Mouse (Mus musculus): ENCODE results near the gene Tiam2.

Tiam2 gene

DNA sequence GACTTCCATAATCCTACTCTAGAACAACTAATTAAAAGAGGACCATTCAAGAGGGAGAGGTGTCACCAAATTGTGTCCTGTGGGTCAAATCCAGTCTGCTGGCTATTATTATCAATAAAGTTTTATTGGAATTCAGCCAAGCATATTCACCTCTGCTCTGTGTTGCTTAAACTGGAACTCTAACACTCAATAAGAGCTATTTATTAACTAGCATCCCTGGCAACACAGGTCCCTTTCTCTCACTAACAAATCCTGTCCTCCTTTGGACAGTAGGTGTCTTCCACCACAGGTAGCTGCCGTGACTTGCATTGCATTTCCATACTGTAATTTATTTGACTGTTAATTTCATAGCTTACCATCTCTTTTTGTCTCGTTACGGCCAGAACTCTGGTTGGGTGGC, 169.7 kb downstream of the Tiam2 start:
- no peak for DNase-seq (ENCODE audit: low read depth, low spot score)

DNA sequence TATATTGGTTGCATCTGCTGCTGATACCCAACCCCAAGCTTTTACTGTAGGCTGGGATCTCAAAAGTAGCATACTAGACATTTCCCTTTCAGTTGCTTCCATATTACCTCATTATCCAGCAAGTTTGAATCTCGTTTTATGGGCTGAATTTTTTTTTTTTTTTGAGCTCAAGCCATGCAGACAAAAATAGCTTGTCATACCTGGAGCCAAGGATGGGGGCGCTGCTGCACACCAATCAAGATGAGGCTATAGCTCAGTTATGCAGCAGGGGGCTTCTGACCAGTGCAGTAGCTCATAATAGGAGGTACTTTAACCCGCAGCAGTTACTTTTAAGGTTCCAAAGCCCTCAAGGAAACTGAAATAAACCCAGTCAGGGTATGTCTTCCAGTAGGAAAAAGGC, 171.7 kb downstream of the Tiam2 start:
- DNase-seq (ENCODE audit: low read depth, low spot score): peak; percentile 65

DNA sequence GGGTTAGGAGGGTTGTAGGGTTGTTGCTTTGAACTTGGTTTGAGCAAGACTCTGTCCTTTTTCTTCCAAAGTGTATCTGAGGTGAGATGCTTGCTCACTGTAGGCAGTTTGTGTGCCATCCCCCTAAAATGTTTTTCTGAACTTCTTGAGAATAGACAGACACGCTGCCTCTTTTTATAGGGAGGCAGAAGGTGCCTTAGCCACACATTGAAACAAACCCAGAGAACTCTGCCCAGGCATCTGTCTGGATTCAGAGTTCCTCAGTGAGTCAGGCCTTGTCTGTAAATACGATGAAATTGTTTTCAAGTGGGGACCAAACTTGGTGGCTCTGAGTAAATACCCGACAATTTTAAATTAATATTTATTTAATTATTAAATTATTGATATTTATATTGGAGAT, 172.2 kb downstream of the Tiam2 start:
- DNase-seq (ENCODE audit: low read depth, low spot score): no peak

DNA sequence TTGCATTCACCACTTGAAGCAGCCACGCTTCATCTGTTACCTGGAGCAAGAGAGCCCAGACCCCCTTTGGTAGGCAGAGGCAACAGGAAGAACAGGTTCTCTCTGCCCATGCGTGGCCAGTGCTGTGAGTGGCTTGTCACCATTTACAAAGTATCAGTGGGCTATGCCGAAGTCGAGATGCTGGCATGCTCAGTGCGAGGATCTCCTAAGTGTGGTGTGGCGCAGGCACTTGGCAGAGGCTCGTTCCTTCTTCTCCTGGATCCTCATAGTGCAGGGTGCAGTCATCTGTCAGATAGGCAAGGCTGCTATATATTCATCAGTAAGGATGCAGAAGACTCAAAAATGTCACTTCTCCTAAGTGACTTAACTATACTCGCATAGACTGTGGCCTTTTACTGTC, 173.1 kb downstream of the Tiam2 start:
- no peak for DNase-seq (ENCODE audit: low read depth, low spot score)

DNA sequence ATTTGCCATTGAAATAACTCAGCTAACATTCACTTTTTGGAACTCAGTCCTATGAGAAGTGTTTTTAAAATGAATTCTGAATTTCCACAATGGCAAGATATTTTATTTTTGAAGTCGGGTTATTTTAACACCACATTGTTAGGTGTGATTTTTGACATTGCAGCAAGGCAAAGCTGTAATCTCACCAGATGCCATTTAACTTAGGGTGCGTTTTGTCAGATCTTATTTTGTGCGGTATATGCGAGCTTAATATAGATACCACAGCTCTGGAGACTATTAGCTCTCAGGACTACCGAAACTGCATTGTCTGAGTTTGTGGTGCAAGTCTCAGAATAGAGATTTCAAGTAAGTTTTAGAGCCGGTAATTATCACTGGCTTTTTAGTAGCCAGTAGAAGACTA, 173.7 kb downstream of the Tiam2 start:
- DNase-seq (ENCODE audit: low read depth, low spot score): no peak

DNA sequence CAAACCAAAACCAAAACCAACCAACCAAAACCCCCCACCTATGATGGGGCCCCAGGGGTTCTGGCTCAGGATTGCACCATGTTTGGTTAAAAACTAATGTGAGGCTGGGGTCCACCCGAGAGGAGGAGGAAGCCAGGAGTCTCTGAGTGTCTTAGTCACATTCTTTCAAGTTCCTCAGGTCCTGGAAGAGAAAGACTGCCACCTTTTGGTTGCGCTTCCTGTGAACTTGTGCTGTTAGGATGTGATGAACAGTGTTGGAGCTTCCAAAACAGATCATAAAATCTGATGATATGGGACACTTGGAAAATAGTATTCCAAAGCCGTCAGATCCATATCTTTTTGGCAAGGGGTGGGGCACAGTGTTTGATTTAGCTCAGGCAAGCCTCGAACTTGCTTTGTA, 174.6 kb downstream of the Tiam2 start:
- peak; percentile 42 for DNase-seq (ENCODE audit: low read depth, low spot score)

DNA sequence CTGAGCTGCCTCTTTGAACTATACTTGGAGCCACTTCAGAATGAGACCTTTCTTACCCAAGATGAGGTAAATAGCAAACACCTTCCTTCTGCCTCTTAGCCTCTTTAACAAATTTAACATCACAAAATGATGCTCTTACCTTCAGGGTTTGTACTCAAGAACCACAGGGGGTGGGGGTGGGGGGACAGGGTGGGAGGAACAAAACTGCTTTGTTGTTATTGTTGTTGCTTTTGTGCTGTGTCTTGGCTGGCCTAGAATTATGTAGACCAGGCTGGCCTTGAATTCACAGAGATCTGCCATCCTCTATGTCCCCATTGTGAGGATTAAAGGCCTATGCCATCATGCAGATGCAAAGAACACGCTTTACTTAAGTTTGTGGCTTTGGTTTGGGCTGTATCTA, 179.3 kb downstream of the Tiam2 start:
- DNase-seq (ENCODE audit: low read depth, low spot score): no peak

DNA sequence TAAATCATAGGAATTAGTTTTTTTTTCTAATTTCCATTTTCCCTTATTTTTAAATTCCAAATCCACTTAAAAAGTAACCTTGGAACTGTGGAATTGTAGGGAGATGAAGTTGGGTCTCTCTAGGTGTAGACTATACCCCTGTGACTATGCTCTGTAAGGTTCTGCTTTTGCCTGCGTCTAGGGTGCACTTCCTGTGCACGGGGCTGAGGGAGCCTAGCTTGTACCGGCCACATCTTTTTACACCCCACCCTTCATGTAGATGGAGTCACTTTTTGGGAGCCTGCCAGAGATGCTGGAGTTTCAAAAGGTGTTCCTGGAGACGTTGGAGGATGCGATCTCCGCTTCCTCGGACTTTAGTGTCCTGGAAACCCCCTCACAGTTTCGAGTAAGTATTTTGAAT, 180.1 kb downstream of the Tiam2 start:
- no peak for DNase-seq (ENCODE audit: low read depth, low spot score)

DNA sequence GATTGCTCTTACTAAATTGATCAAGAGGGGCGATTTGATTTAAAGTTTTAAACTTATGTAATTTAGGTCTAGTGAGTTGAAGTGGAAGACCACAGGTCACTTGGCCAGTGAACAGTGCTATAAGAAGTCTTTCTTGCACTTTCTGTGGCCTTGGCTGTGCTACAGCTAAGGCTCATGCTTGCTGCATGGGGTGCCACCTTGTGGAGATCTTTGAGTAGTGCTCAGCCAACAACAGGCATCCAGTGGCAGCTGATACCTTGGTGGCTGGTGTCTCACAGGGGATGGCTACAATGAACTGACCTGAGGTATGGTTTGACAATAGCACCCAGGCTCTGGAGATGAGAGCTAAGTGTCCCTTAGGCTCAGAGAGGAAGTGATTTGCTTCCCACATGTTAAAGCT, 183.5 kb downstream of the Tiam2 start:
- peak; percentile 81 for DNase-seq (ENCODE audit: low read depth, low spot score)

DNA sequence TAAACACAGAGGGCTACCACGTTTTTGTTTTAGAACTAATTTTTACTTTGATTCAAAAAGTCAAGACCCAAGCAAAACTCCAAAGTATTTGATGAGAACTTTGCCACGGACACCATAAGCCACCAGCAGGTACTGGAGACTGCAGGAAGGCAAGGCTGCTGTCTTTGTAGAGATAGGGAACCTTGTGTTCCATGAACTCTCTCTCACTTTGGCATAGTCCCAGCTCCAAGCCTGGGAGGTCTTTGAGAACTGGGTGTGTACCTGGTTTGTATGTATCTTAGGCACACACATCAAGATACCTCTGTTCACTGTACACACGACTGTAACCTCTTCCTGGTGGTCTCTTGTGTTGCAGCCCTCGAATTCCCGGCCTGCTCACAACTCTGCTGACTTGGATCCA, 187.9 kb downstream of the Tiam2 start:
- no peak for DNase-seq (ENCODE audit: low read depth, low spot score)

DNA sequence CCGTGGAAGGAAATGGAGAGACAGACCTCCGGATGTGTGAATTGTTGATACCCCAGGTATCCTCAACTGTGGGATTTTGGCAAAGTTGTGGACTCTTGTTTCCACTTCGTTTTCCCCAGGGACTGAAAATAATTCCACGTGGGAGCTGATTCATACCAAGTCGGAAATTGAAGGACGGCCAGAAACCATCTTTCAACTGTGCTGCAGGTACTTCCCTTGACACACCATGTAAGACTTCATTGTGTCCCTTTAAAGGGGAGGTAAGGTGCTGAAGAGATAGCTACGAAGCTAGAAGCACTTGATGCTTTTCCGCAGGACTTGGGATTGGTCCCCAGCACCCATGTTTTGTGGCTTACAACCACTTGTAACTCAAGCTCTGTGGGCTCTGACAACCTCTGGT, 189.5 kb downstream of the Tiam2 start:
- no peak for DNase-seq (ENCODE audit: low read depth, low spot score)

DNA sequence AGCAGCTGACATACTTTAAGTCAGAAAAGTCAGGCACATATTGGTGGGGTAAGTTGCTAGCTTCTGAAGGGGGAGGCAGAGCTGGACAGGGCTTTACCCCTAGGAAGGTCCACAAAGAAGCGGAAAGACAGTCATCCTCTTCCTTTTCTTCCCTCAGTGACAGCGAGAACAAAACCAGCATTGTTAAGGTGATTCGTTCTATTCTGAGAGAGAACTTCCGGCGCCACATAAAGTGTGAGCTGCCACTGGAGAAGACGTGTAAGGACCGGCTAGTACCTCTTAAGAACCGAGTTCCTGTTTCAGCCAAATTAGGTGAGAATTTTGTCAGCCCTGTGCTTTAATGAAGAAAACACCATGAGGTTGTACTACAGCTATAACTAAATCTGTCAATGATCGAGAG, 190.0 kb downstream of the Tiam2 start:
- DNase-seq (ENCODE audit: low read depth, low spot score): no peak

DNA sequence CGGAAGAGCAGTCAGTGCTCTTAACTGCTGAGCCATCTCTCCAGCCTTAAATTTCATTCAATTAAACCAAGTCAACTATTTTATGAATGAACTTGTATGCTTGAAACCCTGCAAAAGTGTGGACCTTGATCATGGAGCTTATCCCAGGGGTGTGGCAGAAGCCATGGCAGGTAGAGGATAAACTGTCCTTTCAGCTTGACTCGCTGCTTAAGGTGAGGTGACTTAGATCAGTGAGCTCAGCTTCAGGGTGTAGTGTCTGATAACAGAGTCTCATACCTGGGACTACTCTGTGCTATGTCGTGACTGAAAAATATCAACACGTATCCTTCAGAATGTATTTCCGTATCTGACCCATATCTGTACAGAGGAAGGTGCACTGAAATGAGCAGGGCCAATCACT, 194.0 kb downstream of the Tiam2 start:
- no peak for DNase-seq (ENCODE audit: low read depth, low spot score)

DNA sequence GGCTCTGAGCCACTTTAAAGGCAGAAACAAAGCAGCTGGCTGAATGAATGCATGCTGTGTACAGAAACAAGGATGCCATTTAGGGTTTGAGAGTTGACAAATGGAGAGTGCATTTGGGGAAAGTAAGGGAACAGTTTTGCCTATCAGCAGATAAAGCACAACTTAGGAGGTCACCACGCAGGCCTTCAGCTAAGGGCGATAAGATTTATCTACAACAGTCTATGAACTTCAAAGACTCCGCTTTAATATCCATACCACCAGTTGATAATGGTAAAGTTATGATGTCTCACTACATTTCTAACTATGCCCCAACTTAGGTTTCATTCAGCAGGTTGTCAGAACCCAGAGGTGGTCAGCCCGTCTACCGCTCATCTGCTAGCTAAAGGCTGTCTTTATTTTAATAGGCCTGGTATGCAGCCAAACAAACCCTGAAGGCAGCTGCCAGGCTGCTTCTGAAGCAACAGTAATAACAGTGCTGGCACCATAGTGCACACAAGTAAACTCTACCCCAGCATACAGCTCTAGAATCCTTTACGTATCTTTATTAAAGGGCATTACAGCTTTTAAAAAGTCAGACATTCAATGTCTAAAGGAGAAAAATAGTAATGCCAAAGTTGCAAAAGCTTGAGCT, 201.6 kb downstream of the Tiam2 start:
- no peak for DNase-seq (ENCODE audit: low read depth, low spot score)

DNA sequence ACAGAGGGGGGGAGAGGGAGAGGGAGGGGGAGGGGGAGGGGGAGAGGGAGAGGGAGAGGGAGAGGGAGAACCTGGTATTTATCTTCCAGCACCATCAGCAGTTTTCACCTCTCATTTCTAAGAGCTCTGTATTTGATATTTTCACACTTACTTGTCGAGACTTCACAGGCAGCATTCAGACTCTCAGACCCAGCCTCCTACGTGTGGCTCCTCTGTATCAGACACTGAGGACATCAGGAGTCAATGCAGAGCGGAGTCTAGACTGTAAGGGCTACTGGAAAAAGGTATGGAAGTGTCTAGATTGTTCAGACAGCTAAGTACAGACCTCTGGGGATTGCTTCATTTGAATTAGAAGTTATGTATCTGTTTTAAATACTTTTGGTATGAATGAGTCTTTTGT, 203.2 kb downstream of the Tiam2 start:
- DNase-seq (ENCODE audit: low read depth, low spot score): no peak

DNA sequence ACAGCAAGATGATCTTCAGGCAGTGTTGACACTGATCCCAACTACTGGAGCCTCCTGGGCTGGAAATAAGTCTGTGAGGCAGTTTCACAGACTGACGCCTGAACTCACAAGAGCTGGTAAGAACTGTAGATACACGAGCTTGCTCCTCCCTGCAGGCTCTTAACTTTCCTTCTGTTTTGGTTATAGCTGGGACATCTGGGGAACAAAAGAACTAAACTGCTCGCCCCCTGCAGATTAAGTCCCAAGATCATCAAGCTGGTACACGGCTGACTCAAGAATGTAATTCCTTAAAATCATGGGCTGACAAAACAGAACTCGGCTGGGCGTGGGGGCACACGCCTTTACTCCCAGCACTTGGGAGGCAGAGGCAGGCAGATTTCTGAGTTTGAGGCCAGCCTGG, 204.2 kb downstream of the Tiam2 start:
- DNase-seq (ENCODE audit: low read depth, low spot score): no peak

DNA sequence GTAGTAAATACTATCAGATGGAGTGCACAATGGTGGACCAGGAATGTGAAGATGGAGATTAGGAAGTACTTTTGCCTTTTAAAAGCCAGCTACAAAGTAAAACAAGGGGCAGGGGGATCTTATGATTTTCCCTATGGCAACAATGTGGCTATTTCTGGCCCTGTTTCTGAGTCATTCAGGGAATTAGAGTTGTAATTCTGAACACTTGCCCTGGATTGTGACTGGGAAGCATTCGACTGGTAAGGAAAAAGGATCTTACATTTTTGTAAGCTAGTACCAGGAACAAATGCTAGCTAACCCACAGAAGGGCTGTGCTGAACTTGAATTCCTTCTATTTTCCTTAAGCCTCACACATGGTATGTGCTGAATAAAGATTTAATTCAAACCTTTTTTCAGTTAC, 205.3 kb downstream of the Tiam2 start:
- peak; percentile 12 for DNase-seq (ENCODE audit: low read depth, low spot score)

DNA sequence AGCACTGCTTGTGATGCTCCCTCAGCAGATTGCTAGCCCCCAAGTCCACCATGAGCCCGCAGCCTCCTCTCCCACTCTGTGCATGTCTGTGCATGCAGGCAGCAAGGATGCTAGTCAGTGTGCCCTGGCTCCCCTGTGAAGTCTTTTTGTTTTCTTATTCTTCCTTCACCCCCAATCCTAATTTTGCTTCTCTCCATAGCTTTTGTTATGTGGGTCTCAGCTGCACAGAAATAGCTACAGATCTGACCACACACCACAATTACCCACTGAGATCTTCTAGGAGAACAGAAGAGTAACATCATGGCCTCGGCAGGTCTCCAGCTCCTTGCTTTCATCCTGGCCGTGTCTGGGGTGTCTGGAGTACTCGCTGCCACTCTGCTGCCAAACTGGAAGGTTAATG, 205.9 kb downstream of the Tiam2 start, which contains the start of gene Cldn20:
Cldn20 (plus strand) TSS at position 301 of the 400 bp plus-strand sequence.
- DNase-seq (ENCODE audit: low read depth, low spot score): no peak

DNA sequence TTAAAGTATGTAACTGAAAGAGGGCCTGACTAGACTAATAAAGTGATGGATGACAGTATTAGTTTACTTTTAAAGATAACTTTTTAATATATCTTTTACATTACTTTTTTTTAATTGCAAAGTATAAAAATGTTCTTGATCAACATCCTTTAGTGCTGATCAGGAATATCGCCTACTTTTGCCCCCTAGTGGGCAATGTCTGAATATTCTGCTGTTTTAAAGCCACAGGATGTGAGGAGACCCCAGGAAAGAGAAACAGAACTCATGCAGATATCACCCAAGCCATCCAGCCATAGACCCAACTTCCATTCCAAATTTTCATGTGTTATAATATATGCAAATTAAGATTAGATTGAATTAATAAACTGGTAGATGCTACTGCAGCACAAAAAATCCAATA, 207.1 kb downstream of the Tiam2 start:
- DNase-seq (ENCODE audit: low read depth, low spot score): peak; percentile 58

DNA sequence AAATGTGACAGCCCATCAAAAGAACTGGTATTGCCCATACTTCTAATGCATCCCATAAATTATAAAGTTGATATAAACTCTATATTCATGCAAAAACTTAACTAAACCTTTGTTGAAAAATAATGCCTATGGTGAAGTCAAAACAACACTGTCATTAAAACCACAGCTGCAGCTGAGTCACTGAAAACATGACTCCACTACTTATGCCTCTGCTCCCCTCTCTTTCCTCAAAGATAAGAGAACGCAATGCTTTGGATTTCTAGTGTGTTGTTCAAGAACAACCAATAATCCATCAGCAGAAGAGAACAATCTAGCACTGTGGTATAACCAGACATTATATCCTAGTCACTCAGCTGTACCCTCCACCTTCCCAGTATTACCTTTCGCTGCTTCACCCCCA, 213.9 kb downstream of the Tiam2 start:
- no peak for DNase-seq (ENCODE audit: low read depth, low spot score)

DNA sequence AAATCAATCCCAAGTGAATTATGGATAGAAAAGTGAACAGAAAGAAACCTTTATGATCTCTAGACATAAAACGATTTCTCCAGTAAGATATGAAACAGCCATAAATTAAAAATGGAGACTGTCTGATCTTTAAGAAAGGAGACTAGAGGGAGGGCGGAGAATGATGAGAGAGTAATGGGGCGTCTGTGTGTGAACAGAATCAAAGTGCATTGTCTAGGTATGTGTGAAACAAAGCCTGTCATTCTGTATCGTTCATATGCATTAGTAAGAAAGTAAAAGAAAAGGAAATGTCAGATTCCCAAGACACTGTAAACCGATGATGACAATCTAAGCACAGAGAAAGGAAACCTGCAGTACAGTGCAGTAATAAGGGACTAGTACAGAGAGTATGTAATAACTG, 214.7 kb downstream of the Tiam2 start:
- no peak for DNase-seq (ENCODE audit: low read depth, low spot score)

DNA sequence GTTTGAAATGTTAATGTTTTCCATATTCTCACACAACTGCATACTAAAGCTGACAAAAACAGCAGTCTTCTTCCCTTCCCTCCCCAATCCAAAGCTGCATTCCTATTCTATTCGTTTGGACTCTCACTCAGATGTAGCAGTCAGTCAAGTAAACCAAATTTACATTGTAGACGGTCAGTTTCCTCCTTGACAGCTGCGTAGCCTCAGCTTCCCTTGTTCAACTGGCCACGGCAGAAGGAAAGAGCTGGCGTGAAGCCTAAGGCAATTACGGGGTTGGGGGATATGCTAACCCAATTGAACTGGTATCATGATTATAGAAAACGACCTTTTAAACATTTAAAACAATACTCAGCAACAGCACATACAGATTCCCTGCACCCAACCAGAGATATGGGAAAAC, 221.4 kb downstream of the Tiam2 start:
- no peak for DNase-seq (ENCODE audit: low read depth, low spot score)

DNA sequence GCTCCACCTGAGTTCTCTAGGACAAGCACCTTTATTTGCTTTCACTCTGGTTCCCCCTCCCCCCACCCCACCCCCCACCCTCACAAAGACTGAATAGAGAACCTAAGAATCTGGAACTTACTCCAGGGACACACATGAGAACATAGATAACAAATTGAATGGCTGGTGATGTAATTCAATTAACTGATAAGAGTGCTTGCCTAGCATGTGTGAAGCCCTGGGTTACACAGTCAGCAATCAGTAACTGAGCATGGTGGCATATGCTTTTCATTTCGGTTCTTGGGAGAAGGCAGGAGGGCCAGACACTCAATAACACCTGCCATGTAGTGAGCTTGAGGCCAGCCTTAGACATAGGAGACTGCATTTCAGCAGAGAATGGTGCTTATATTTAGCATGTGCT, 229.9 kb downstream of the Tiam2 start:
- DNase-seq (ENCODE audit: low read depth, low spot score): no peak

Data from 3T3-L1 (cell line).